Mouse (Mus musculus) lung, embryonic 16.5 days (tissue): ENCODE measurements at regions not wholly inside any gene's neighbourhood (a gene's known extent, or its start where the extent isn't known, plus 50 kb on each side); places are given as distances from the start of the nearest gene placed in this dataset.

Experiments
- ATAC-seq: fragments of 200-750 bp; cut with Nextera tagmentation; 2 replicates; pipeline ENCODE4 v1.8.0; 2017; ENCODE audit warnings: low read depth, mild to moderate bottlenecking, moderate library complexity
- H3K27ac ChIP-seq: fragments of 300-500 bp; sonication (generic); 2 replicates; pipeline ENCODE4 v1.5.1; 2014; ENCODE audit warnings: mild to moderate bottlenecking, control low read depth, low read length
- H3K27me3 ChIP-seq: fragments of 300-500 bp; sonication (generic); 2 replicates; pipeline ENCODE4 v1.6.1; 2014; ENCODE audit warnings: low read depth, low read length, mixed read lengths; ENCODE audit not compliant: control insufficient read depth, insufficient read depth
- H3K36me3 ChIP-seq: fragments of 300-500 bp; sonication (generic); 2 replicates; pipeline ENCODE4 v1.6.1; 2014; ENCODE audit warnings: low read length; ENCODE audit not compliant: control insufficient read depth, insufficient read depth
- H3K4me1 ChIP-seq: fragments of 300-500 bp; sonication (generic); replicated peaks from 2 replicates; pipeline ENCODE4 v1.6.1; 2014; ENCODE audit warnings: low read length, mixed read lengths; ENCODE audit not compliant: control insufficient read depth, insufficient read depth
- H3K4me2 ChIP-seq: fragments of 300-500 bp; sonication (generic); 2 replicates; pipeline ENCODE4 v1.6.1; 2014; ENCODE audit warnings: low read depth, low read length, control low read depth
- H3K4me3 ChIP-seq: fragments of 300-500 bp; sonication (generic); 2 replicates; pipeline ENCODE4 v1.5.1; 2014; ENCODE audit warnings: mild to moderate bottlenecking, low read length, control low read depth
- H3K9ac ChIP-seq: fragments of 300-500 bp; sonication (generic); 2 replicates; pipeline ENCODE4 v1.6.1; 2014; ENCODE audit warnings: low read length, control low read depth
- H3K9me3 ChIP-seq: fragments of 300-500 bp; sonication (generic); 2 replicates; pipeline ENCODE4 v1.6.1; 2016; ENCODE audit warnings: low read length; ENCODE audit not compliant: control insufficient read depth
- WGBS: fragments of 180-500 bp; shearing (Covaris S2); extraction: QIAGEN DNeasy Blood & Tissue Kit; methylation state at CpG from one replicate; pipeline ENCODE4 v1.1.7; 2014; 5-methylcytosine and 5-hydroxymethylcytosine counted together

DNA sequence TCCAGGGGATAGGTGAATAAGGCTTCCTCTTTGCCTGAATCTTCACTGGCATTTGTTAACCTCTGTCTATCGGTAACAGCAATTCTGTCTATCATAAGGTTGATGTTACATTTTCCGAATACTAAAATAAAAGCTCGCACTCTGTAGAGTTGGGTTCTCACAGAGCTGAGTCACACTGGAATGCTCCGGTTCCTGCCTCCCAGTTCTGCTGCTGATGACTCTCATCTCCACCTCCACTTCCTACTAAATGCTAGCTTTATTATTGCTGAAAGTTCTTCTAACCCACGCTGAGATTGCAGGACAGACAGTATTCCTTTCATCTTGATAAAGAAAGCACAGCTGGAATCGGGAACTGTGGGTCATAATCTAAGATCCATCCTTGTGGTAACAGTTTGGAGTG, 65.5 kb upstream of the Ssr3 start:
- Histone ChIP-seq H3K9ac (no peak overlapping the region), H3K27me3 (no peaks in the 10 kb centered on the region), H3K4me1 (peaks cover 15% of the 10 kb centered on the region), H3K36me3 (no peaks in the 10 kb centered on the region), H3K4me3 (no peak overlapping the region), H3K4me2 (no peak overlapping the region), H3K27ac (no peak overlapping the region), H3K9me3 (0 out of 2 replicates have a peak, but pooled peaks cover 2% of the 10 kb centered on the region)
- 69% methylated on average over 6 of the region's 6 CpGs for WGBS
- no peak for ATAC-seq

- 46% methylated on average over 14 of the region's 14 CpGs for WGBS
- Histone ChIP-seq H3K9me3 (0 out of 2 replicates have a peak, but pooled peaks cover 2% of the 10 kb centered on the region), H3K4me1 (peaks cover 15% of the 10 kb centered on the region), H3K4me2 (peak overlapping the region; percentile 14; the same call in 1 of the 2 replicates), H3K27ac (peak overlapping the region; percentile 94), H3K9ac (peak overlapping the region; percentile 57), H3K27me3 (no peaks in the 10 kb centered on the region), H3K36me3 (no peaks in the 10 kb centered on the region), H3K4me3 (no peak overlapping the region)
- ATAC-seq: peak; percentile 96
These were observed 63.3 kb upstream of the Ssr3 start for GRCm38 (mm10) chr3:65455597-65456284.

DNA sequence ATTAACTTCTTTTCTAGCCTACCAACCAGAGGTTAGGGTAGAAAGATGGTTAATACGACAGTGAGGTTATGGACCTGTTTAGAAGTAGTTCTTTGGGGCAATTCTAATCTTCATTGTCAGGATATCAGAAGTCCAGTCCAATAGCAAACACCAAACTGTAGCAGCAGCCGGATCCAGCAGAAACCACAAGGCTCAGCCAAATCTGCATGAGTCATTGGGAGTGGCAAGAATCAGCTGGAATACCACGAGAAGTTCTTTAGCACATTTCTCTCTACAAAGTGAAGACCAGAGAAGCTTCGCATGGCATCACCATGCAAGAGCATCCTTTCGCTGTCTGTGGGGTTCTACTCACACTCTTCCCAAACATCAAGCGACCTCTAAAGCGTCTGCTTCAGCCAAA, 61.9 kb upstream of the Ssr3 start:
- Histone ChIP-seq H3K27ac (no peak overlapping the region), H3K9ac (no peak overlapping the region), H3K4me3 (no peak overlapping the region), H3K4me2 (no peak overlapping the region), H3K9me3 (0 out of 2 replicates have a peak, but pooled peaks cover 2% of the 10 kb centered on the region), H3K36me3 (no peaks in the 10 kb centered on the region), H3K4me1 (peaks cover 13% of the 10 kb centered on the region), H3K27me3 (no peaks in the 10 kb centered on the region)
- ATAC-seq: no peak
- WGBS: 88% methylated on average over 7 of the region's 7 CpGs

GRCm38 (mm10) chr3:65449176-65449575, 56.8 kb upstream of the Ssr3 start:
- Histone ChIP-seq H3K9me3 (no peaks in the 10 kb centered on the region), H3K4me1 (no peaks in the 10 kb centered on the region), H3K9ac (no peak overlapping the region), H3K4me3 (no peak overlapping the region), H3K36me3 (no peaks in the 10 kb centered on the region), H3K27me3 (no peaks in the 10 kb centered on the region), H3K27ac (no peak overlapping the region), H3K4me2 (no peak overlapping the region)
- WGBS: 91% methylated on average over 1 of the region's 1 CpGs
- ATAC-seq: no peak

DNA sequence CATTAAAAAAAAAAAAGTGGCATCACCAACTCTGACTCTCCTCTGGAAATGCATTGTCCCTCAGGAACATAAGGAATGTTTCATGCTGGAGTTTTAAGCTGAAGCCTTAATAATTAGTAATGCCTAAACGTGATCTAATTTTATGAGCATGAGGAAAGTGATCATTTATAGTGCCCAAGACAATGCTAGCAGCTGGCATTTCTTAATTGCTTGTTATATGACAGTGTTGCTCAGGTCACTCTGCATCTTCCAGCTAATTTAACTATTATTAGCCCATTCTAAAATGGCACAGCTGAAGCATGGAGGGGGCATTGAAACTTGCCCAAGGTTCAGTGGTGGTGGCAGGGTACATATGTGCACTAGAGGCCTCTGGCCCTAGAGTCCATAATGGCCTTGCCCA, 51.3 kb upstream of the Ssr3 start:
- no peak overlapping the region for H3K27ac ChIP-seq
- no peak for ATAC-seq
- no peak overlapping the region for H3K4me3 ChIP-seq
- WGBS: 70% methylated on average over 1 of the region's 1 CpGs
- H3K4me2 ChIP-seq: no peak overlapping the region
- peaks cover 11% of the 10 kb centered on the region; the same call in 1 of the 2 replicates for H3K4me1 ChIP-seq
- no peaks in the 10 kb centered on the region for H3K36me3 ChIP-seq
- H3K9me3 ChIP-seq: no peaks in the 10 kb centered on the region
- H3K9ac ChIP-seq: no peak overlapping the region
- no peaks in the 10 kb centered on the region for H3K27me3 ChIP-seq

- Histone ChIP-seq H3K4me2 (no peak overlapping the region), H3K9me3 (no peaks in the 10 kb centered on the region), H3K4me1 (peaks cover 13% of the 10 kb centered on the region; the same call in 1 of the 2 replicates), H3K36me3 (no peaks in the 10 kb centered on the region), H3K27me3 (no peaks in the 10 kb centered on the region), H3K9ac (no peak overlapping the region), H3K27ac (no peak overlapping the region; the same call in 1 of the 2 replicates), H3K4me3 (no peak overlapping the region)
- WGBS: 59% methylated on average over 8 of the region's 8 CpGs
- ATAC-seq: no peak
These were observed 50.5 kb upstream of the Ssr3 start for GRCm38 (mm10) chr3:65442946-65443345.

- 70% methylated on average over 4 of the region's 4 CpGs for WGBS
- H3K36me3 ChIP-seq: no peaks in the 10 kb centered on the region
- no peak overlapping the region for H3K9ac ChIP-seq
- H3K4me2 ChIP-seq: no peak overlapping the region
- H3K27ac ChIP-seq: peak overlapping the region; percentile 77; the same call in 1 of the 2 replicates
- no peaks in the 10 kb centered on the region for H3K9me3 ChIP-seq
- peaks cover 13% of the 10 kb centered on the region; the same call in 1 of the 2 replicates for H3K4me1 ChIP-seq
- H3K27me3 ChIP-seq: no peaks in the 10 kb centered on the region
- peak; percentile 78 for ATAC-seq
- H3K4me3 ChIP-seq: no peak overlapping the region
These were observed 49.8 kb upstream of the Ssr3 start for GRCm38 (mm10) chr3:65442269-65442668.
